9 mouse cellular contexts compared by ENCODE assay signal in the genomic region with DNA sequence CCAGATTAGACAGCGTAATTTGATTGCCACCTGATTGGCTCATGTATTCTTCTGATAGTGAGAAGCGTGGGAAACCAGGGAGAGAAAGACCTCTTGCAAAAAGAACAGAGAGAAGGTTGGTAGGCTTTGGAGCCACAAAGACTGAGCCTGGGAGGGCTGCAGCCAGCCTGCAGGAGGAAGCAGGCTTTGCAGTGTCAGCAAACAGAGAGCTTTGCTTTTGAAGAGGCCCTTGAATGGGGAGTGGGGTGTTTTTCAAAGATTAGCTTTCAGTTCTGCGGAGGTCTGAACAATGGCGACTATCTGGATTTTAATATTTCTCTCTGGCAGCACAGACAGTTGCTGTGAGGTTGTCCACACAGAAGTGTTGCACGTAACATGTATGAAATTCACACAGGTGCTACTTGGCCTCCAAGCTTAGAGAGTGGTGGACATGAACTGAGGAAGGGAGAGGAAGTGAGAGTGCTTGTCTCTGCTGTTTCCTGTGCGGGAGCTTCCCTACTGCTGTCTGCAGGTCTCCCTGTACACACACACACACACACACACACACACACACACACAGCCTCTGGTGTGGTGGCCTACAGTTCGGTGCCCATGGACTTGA.
DNase-seq lines count a peak whose midpoint lies in the region; ATAC-seq and TF ChIP-seq lines count a peak whose summit lies in the region.
"Had no signal": no experiment of that assay in that cellular context is flagged by ENCODE, and none has a peak within 500 bp of the region (broad histone marks: within the 10 kb centered on the region; RNA-seq: fewer than 3 reads in every experiment).

No protein-coding gene starts in this region.

- 53% methylated on average over 7 of the region's 7 CpGs for WGBS in lung, embryonic 14.5 days
- WGBS in forebrain, embryonic 13.5 days, result 22% methylated on average over 7 of the region's 7 CpGs
- 57% methylated on average over 7 of the region's 7 CpGs for WGBS in stomach, embryonic 16.5 days

- peak; percentile 12; the same call in 1 of the 2 replicates for TF ChIP-seq CTCF in lung, embryonic 14.5 days (IDR thresholded peaks at IDR 0.05; ENCODE audit: low read depth)

- H3K9ac ChIP-seq in lung, embryonic 14.5 days, result no peak overlapping the region
- H3K9ac ChIP-seq in forebrain, embryonic 13.5 days, result no peak overlapping the region
- H3K9ac ChIP-seq in stomach, embryonic 16.5 days (ENCODE audit: low read length), result peak overlapping the region; percentile 38; the same call in 1 of the 2 replicates
- H3K9ac ChIP-seq: limb, embryonic 15.5 days had no signal

- no peaks in the 10 kb centered on the region for H3K36me3 ChIP-seq in lung, embryonic 14.5 days (ENCODE audit: insufficient read depth)
- H3K36me3 ChIP-seq in forebrain, embryonic 13.5 days (ENCODE audit: poor library complexity, severe bottlenecking), result no peaks in the 10 kb centered on the region
- H3K36me3 ChIP-seq in stomach, embryonic 16.5 days (ENCODE audit: control insufficient read depth, insufficient read depth, low read length), result no peaks in the 10 kb centered on the region

- H3K4me1 ChIP-seq in lung, embryonic 14.5 days (ENCODE audit: insufficient read depth), result peaks cover 6% of the 10 kb centered on the region; the same call in 1 of the 2 replicates
- H3K4me1 ChIP-seq in forebrain, embryonic 13.5 days, result peaks cover 10% of the 10 kb centered on the region
- H3K4me1 ChIP-seq in stomach, embryonic 16.5 days (ENCODE audit: control insufficient read depth, insufficient read depth, low read length), result peaks cover 4% of the 10 kb centered on the region; the same call in 1 of the 2 replicates
- H3K4me1 ChIP-seq: limb, embryonic 15.5 days had no signal

- peak overlapping the region; percentile 92 for H3K27ac ChIP-seq in lung, embryonic 14.5 days (ENCODE audit: low read depth)
- H3K27ac ChIP-seq in forebrain, embryonic 13.5 days, result 0 out of 2 replicates have a peak overlapping the region, but pooled peaks have one; percentile 3
- H3K27ac ChIP-seq in stomach, embryonic 16.5 days (ENCODE audit: low read length), result peak overlapping the region; percentile 31; the same call in 1 of the 2 replicates
- H3K27ac ChIP-seq: limb, embryonic 15.5 days had no signal

- ATAC-seq in lung, embryonic 14.5 days (ENCODE audit: insufficient read depth), result peak; percentile 69
- ATAC-seq in forebrain, embryonic 13.5 days, result peak; percentile 59; the same call in 1 of the 2 replicates
- ATAC-seq in stomach, embryonic 16.5 days (ENCODE audit: insufficient read depth, low FRiP score), result 0 out of 2 replicates have a peak, but pooled peaks have one; percentile 29

- DNase-seq in lung, embryonic 14.5 days, result peak; percentile 70
- DNase-seq in lung, postnatal 25 days (ENCODE audit: low spot score), result no peak
- peak; percentile 85 for DNase-seq in layer of hippocampus, adult 9-11 months
- no peak for DNase-seq in kidney, adult 11 months
- DNase-seq in cerebellum, postnatal 25 days, result no peak
- no peak for DNase-seq in cerebellum, adult 11 months

- H3K4me2 ChIP-seq in lung, embryonic 14.5 days, result peak overlapping the region; percentile 23; the same call in 1 of the 2 replicates
- no peak overlapping the region for H3K4me2 ChIP-seq in forebrain, embryonic 13.5 days
- H3K4me2 ChIP-seq in stomach, embryonic 16.5 days (ENCODE audit: low read depth, low read length), result no peak overlapping the region
- H3K4me2 ChIP-seq: limb, embryonic 15.5 days had no signal

- no peaks in the 10 kb centered on the region for H3K27me3 ChIP-seq in lung, embryonic 14.5 days (ENCODE audit: insufficient read depth, low read length)
- H3K27me3 ChIP-seq in forebrain, embryonic 13.5 days, result no peaks in the 10 kb centered on the region
- H3K27me3 ChIP-seq in stomach, embryonic 16.5 days (ENCODE audit: control insufficient read depth, insufficient read depth, low read length), result no peaks in the 10 kb centered on the region
- H3K27me3 ChIP-seq: limb, embryonic 15.5 days had no signal

- no peaks in the 10 kb centered on the region for H3K9me3 ChIP-seq in lung, embryonic 14.5 days (ENCODE audit: low read depth, low read length)
- H3K9me3 ChIP-seq in forebrain, embryonic 13.5 days (replicated peaks), result no peaks in the 10 kb centered on the region
- no peaks in the 10 kb centered on the region for H3K9me3 ChIP-seq in stomach, embryonic 16.5 days (replicated peaks; ENCODE audit: control insufficient read depth, low read length)
- H3K9me3 ChIP-seq: limb, embryonic 15.5 days had no signal

- H3K4me3 ChIP-seq in lung, embryonic 14.5 days (ENCODE audit: low read depth, low read length), result no peak overlapping the region
- H3K4me3 ChIP-seq in forebrain, embryonic 13.5 days, result no peak overlapping the region
- H3K4me3 ChIP-seq in stomach, embryonic 16.5 days (replicated peaks; ENCODE audit: low read length), result no peak overlapping the region
- H3K4me3 ChIP-seq: limb, embryonic 15.5 days had no signal

Comparison
In these comparisons a context has a peak if more than half of its experiments do, and no peak if none do; other contexts are left out.
1. DNase-seq: peak in lung, embryonic 14.5 days (single experiment) and layer of hippocampus, adult 9-11 months (single experiment); none in lung, postnatal 25 days (single experiment), kidney, adult 11 months (single experiment), cerebellum, postnatal 25 days (0 of 2) and cerebellum, adult 11 months (single experiment).
2. H3K27ac ChIP-seq: peak in every context shown above with its lines; median percentile 92 in lung, embryonic 14.5 days; 31 in stomach, embryonic 16.5 days; 3 in forebrain, embryonic 13.5 days.
3. Peak in every context shown above with its lines, with median percentiles within 50 percentile points of each other: ATAC-seq.